Mouse (Mus musculus): ENCODE results near the gene Suclg2.

The Suclg2 gene

DNA sequence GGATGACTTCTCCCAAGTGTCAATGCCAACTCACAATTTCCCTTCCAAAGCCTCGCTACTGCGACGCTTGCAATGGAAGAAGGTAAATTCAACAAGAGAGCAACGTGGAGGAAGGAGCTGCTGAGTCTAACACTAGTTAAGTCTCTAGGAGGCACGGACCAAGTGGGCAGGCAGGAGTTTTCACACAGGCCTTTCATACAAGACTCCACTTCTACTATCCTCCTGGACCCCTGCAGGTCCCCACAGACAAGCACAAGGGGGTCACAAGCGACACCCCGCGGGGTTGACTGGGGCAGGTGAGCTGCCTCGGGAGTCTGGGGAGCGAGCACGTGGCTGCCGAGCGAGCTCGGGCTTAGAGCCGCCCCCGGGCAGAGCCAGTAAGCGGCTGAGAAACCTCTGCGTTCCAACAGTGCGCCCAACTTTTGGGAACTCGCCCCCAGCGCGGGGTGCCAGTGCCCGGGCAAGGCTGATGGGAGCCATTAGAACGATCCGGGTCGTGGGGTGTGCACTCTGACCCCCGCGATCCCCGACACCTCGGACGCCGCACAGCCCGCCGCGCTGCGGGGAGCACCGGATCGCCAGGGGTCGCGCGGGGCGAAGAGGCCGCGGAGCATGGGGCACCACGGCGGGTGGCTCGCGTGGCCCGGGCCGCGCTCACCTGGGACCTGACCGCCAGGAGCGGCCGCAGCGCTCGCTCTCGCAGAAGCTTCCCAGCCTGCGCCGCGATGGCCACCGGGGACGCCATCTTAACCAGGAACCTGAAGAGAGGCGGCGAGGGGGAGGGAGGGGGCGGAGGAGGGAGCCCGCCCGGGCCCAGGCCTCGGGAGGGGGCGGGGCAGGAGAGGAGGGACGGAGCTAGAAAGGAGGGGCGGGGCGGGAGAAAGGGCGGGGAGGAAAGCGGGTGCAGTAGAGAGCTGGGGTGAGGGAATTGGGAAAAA, at the start of gene Suclg2:
Gene Suclg2 (minus strand): TSS at position 770 of the 938 bp plus-strand sequence.
- peak; percentile 79 to 90 for DNase-seq (ENCODE audit: low spot score in 2 of 2)

DNA sequence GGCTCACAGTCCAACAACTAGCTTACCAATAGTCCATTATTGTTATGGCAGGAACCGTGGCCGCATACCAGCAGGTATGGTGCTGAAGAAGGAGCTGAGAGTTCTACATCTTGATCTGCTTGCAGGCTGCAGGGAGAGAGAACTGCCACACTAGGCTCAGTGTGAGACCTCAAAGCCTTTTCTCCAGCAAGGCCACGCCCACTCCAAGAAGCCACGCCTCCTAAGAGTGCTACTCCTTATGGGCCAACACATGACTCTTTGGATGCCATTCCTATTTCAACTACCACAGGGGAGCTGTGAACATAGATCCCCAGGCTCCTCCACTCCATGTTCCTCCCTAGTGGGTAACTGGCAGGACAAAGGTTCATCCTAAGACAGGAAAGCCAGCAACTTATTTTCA, 48.0 kb upstream of the Suclg2 start:
- DNase-seq (ENCODE audit: low spot score in 2 of 2): no peak

DNA sequence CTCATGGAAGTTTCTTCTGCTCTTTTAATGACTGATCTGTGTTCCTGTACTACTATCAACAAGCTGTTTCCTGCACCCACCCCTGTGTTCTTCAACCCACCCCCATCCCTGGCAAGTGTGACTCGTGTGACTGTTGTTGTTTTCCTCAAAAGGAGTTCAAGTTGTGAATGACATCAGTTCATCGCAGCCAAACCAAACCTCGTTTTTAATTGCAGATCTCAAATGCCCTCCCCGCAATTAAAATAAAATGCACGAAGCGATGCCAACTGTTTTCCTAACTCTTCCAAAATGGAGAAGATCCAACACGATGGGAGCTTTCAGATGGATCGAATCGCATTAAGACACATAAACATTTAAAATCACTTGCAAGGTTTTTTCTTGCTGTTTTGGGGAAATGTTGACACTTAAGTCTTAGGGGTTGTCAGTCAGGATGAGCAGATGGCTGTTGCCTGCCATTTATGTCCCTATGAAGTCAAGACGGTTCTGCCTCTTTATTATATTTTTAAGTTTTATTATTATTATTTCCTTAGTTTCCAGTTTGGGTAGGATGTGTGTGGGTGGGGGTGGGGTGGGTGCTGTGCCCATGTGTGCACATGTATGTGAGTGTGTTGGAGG, 41.1 kb upstream of the Suclg2 start:
- no peak for DNase-seq (ENCODE audit: low spot score in 2 of 2)

GRCm38 (mm10) chr6:95742378-95742777, 23.8 kb upstream of the Suclg2 start:
- DNase-seq (ENCODE audit: low spot score in 2 of 2): no peak

- no peak for DNase-seq (ENCODE audit: low spot score in 2 of 2)
Measured at GRCm38 (mm10) chr6:95731570-95732367, 13.2 kb upstream of the Suclg2 start.

- DNase-seq (ENCODE audit: low spot score in 2 of 2): no peak
Measured at GRCm38 (mm10) chr6:95729399-95729798, 10.8 kb upstream of the Suclg2 start.

- DNase-seq (ENCODE audit: low spot score in 2 of 2): no peak
Measured at GRCm38 (mm10) chr6:95725281-95725680, 6.7 kb upstream of the Suclg2 start.

- DNase-seq (ENCODE audit: low spot score in 2 of 2): no peak
Measured at GRCm38 (mm10) chr6:95723361-95723760, 4.8 kb upstream of the Suclg2 start.

GRCm38 (mm10) chr6:95719791-95720190, 1.2 kb upstream of the Suclg2 start:
- no peak for DNase-seq (ENCODE audit: low spot score in 2 of 2)

DNA sequence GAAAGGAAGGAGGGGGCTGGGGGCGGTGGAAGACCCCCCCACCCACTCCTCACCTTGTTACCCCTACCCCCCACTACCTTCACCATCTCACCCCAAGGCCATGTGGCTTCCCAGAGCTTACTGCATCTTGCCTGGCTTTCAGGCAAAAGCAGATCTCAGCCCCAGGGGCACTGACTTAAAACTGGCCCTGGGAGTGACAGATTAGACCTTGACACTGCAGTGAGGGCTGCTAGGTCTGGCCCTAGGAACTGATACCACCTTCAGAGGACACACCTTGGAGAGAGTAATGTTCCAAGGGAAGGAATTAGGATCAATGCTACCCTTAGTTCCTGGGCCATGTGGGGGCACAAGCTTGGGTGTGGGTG, 351 bp upstream of the Suclg2 start:
- peak in 1 of 2 experiments; percentile 60 for DNase-seq (ENCODE audit: low spot score in 2 of 2)

DNA sequence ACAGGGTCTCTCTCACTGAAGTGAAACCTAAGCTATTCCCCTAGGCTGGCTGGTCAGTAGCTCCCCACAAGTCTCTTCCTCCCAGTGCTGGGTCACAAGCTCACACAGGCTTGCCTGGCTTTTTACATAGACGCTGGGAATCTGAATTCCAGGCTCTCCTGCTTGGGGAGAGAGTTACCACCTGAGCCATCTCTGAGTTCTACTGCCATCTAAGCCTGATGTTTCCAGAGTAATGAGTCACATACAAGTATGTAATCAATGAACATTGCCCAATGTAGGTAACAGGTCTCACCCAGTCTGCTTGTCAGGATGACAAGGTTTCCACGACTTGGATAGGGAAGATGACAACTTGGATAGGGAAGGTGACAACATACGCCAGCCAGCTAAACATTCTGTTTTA, 1.5 kb downstream of the Suclg2 start:
- no peak for DNase-seq (ENCODE audit: low spot score in 2 of 2)

DNA sequence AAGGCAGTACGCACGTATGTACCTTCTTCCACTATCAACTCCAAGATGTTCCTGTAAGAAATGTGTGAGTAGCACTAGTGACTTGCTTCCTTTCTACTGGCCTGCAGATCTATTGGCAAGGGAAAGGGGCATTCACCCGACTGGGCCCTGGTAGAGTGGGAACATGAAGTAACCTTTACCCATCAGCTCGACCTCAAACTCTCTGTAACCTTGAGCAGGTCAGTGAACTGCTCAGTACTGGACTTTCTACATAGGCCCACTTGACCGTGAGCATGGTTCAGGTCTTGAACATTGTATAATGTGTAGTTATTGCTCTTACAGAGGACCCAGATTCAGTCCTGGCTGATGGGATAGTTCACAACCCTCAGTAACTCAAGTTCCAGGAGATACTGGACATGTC, 2.1 kb downstream of the Suclg2 start:
- no peak for DNase-seq (ENCODE audit: low spot score in 2 of 2)

DNA sequence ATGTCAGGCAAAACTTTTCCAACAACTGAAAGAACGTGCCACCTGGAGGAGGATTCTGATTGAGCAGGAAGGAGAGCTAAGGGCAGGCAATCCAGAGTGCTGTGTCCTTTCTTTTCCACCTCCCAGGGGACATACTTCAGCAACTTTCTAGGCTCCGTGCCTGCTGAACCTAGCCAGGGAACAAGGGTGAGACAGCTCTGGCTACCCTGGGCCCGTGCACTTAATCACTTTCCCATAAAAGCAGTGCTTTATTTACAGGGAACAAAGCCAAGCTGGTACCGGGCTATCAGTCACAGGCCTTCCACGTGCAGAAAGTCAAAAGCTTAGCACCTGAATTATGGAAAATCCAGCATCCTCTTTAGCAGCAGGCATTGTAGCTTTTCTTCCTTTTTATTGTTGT, 5.4 kb downstream of the Suclg2 start:
- no peak for DNase-seq (ENCODE audit: low spot score in 2 of 2)

DNA sequence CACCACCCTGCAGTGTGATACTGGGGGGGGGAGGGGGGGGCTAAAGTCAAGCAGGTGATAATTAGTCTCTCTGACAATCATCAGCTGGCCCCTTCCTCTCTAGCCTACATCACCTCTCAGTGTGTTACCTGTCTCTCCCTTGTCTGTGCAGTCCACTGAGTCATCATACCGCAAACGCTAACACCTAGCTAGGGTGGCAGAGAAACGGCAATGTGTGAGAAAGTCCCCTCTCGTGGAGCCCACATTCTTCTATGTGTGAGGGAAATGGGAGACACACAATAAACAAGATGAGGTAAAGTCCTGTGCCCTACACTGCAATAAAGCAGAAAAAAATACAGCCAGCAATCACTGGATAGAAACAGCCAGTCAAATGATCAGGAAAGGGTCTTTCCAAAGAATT, 6.5 kb downstream of the Suclg2 start:
- no peak for DNase-seq (ENCODE audit: low spot score in 2 of 2)

GRCm38 (mm10) chr6:95711671-95712070, 6.9 kb downstream of the Suclg2 start:
- no peak for DNase-seq (ENCODE audit: low spot score in 2 of 2)

- DNase-seq (ENCODE audit: low spot score in 2 of 2): no peak
Measured at GRCm38 (mm10) chr6:95710886-95711285, 7.7 kb downstream of the Suclg2 start.

GRCm38 (mm10) chr6:95709531-95709930, 9.1 kb downstream of the Suclg2 start:
- DNase-seq (ENCODE audit: low spot score in 2 of 2): no peak

GRCm38 (mm10) chr6:95709106-95709505, 9.5 kb downstream of the Suclg2 start:
- no peak for DNase-seq (ENCODE audit: low spot score in 2 of 2)

GRCm38 (mm10) chr6:95704626-95705025, 14.0 kb downstream of the Suclg2 start:
- no peak for DNase-seq (ENCODE audit: low spot score in 2 of 2)

DNA sequence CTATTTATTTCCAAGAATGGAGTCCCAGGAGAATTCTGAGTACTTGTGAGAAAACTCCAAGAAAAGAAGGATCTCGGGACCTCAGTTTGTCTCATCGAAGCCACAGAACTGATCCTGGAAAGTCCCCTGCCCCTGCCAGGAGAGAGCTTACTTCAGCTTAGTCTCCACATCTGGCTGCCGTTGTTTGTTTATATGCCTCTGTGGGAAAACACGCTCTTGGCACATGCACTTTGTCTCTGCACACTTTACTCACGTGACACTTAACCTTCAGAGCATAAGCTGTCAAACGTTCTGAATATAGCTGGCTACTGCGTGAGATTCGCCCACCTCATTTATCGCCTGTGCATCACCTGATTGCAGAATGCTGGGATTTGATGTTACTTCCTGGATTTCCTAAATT, 16.4 kb downstream of the Suclg2 start:
- no peak for DNase-seq (ENCODE audit: low spot score in 2 of 2)

DNA sequence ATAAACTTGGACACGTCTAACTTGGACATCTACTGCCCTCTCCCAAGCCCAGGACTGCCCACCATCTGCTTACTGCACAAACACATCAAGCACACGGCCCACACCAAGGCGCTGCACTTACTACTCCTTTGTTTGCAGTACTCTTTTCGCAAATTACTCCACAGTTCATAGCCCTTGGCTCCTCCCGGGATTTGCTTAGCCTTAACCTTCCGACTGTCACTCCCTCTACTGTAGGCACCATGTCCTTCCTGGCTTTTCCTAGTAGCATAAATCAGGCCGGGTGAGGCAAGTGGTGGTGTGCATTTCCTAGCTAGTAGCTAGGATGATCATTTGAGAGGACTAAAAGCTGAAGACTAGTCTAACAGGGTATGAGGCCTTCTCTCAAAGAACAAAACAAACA, 16.8 kb downstream of the Suclg2 start:
- no peak for DNase-seq (ENCODE audit: low spot score in 2 of 2)

GRCm38 (mm10) chr6:95700981-95701610, 17.5 kb downstream of the Suclg2 start:
- no peak for DNase-seq (ENCODE audit: low spot score in 2 of 2)

Data from spleen, postnatal 4 days (tissue).